Mouse (Mus musculus) kidney, embryonic 16.5 days (tissue): ENCODE measurements at regions not wholly inside any gene's neighbourhood (a gene's known extent, or its start where the extent isn't known, plus 50 kb on each side); places are given as distances from the start of the nearest gene placed in this dataset.

Experiments used
- ATAC-seq: fragments of 200-750 bp; cut with Nextera tagmentation; 2 replicates; pipeline ENCODE4 v1.8.0; 2017; ENCODE audit warnings: moderate TSS enrichment; ENCODE audit not compliant: low FRiP score, low TSS enrichment
- H3K27ac ChIP-seq: fragments of 300-500 bp; sonication (generic); 2 replicates; pipeline ENCODE4 v1.5.1; 2014; ENCODE audit warnings: low read length
- H3K27me3 ChIP-seq: fragments of 300-500 bp; sonication (generic); 2 replicates; pipeline ENCODE4 v1.6.1; 2014; ENCODE audit warnings: low read length, control low read depth, mixed read lengths; ENCODE audit not compliant: insufficient read depth
- H3K36me3 ChIP-seq: fragments of 300-500 bp; sonication (generic); 2 replicates; pipeline ENCODE4 v1.6.1; 2014; ENCODE audit warnings: low read length, control low read depth, mixed read lengths; ENCODE audit not compliant: insufficient read depth
- H3K4me1 ChIP-seq: fragments of 300-500 bp; sonication (generic); 2 replicates; pipeline ENCODE4 v1.6.1; 2014; ENCODE audit warnings: low read length, control low read depth, mixed read lengths; ENCODE audit not compliant: insufficient read depth
- H3K4me2 ChIP-seq: fragments of 300-500 bp; sonication (generic); replicated peaks from 2 replicates; pipeline ENCODE4 v1.6.1; 2014; ENCODE audit warnings: low read depth, low read length
- H3K4me3 ChIP-seq: fragments of 300-500 bp; sonication (generic); 2 replicates; pipeline ENCODE4 v1.5.1; 2014; ENCODE audit warnings: mild to moderate bottlenecking, low read length
- H3K9ac ChIP-seq: fragments of 300-500 bp; sonication (generic); replicated peaks from 2 replicates; pipeline ENCODE4 v1.6.1; 2014; ENCODE audit warnings: low read length
- H3K9me3 ChIP-seq: fragments of 300-500 bp; sonication (generic); 2 replicates; pipeline ENCODE4 v1.6.1; 2016; ENCODE audit warnings: low read length, control low read depth
- WGBS: fragments of 180-500 bp; shearing (Covaris S2); extraction: QIAGEN DNeasy Blood & Tissue Kit; methylation state at CpG from one replicate; pipeline ENCODE4 v1.1.7; 2014; 5-methylcytosine and 5-hydroxymethylcytosine counted together

DNA sequence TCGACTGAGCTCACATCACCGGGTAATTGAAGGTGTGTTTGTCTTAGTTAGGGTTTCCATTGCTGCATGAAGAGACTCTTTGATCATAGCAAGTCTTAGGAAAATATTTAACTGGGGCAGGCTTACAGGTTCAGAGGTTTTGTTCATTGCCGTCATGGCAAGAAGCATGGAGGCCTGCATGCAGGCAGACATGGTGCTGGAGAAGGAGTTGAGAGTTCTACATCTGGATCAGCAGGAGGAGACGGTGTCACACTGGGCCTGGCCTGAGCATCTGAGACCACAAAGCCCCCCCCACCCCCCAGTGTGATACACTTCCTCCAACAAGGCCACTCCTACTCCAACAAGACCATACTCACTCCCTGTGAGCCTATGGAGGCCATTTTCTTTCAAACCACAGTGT, 61.3 kb upstream of the Cyp1b1 start:
- H3K9me3 ChIP-seq, result peaks cover 7% of the 10 kb centered on the region; the same call in 1 of the 2 replicates
- H3K27ac ChIP-seq, result peak overlapping the region; percentile 56
- peak; percentile 53; the same call in 1 of the 2 replicates for ATAC-seq
- H3K27me3 ChIP-seq, result no peaks in the 10 kb centered on the region
- H3K4me3 ChIP-seq, result no peak overlapping the region
- WGBS, result 52% methylated on average over 4 of the region's 4 CpGs
- H3K36me3 ChIP-seq, result no peaks in the 10 kb centered on the region
- peaks cover 7% of the 10 kb centered on the region; the same call in 1 of the 2 replicates for H3K4me1 ChIP-seq
- no peak overlapping the region for H3K4me2 ChIP-seq
- H3K9ac ChIP-seq, result no peak overlapping the region

GRCm38 (mm10) chr17:79775216-79775615, 60.4 kb upstream of the Cyp1b1 start:
- Histone ChIP-seq H3K4me3 (no peak overlapping the region), H3K9ac (no peak overlapping the region), H3K4me2 (no peak overlapping the region), H3K9me3 (0 out of 2 replicates have a peak, but pooled peaks cover under 1% of the 10 kb centered on the region), H3K27ac (no peak overlapping the region), H3K4me1 (peaks cover 7% of the 10 kb centered on the region; the same call in 1 of the 2 replicates), H3K36me3 (no peaks in the 10 kb centered on the region), H3K27me3 (no peaks in the 10 kb centered on the region)
- WGBS, result 67% methylated on average over 6 of the region's 6 CpGs
- ATAC-seq, result no peak

- no peak overlapping the region for H3K27ac ChIP-seq
- no peaks in the 10 kb centered on the region for H3K9me3 ChIP-seq
- H3K4me1 ChIP-seq, result peaks cover 7% of the 10 kb centered on the region; the same call in 1 of the 2 replicates
- H3K4me3 ChIP-seq, result no peak overlapping the region
- no peaks in the 10 kb centered on the region for H3K36me3 ChIP-seq
- WGBS, result 21% methylated on average over 1 of the region's 1 CpGs
- no peak overlapping the region for H3K4me2 ChIP-seq
- no peak for ATAC-seq
- no peak overlapping the region for H3K9ac ChIP-seq
- no peaks in the 10 kb centered on the region for H3K27me3 ChIP-seq
Observed at GRCm38 (mm10) chr17:79774291-79774690, 59.4 kb upstream of the Cyp1b1 start.

GRCm38 (mm10) chr17:79772219-79772618, 57.4 kb upstream of the Cyp1b1 start:
- peak overlapping the region; percentile 24 for H3K4me2 ChIP-seq
- H3K36me3 ChIP-seq, result no peaks in the 10 kb centered on the region
- peak overlapping the region; percentile 3; the same call in 1 of the 2 replicates for H3K27ac ChIP-seq
- H3K27me3 ChIP-seq, result no peaks in the 10 kb centered on the region
- 68% methylated on average over 4 of the region's 4 CpGs for WGBS
- no peak overlapping the region for H3K4me3 ChIP-seq
- no peak for ATAC-seq
- peaks cover 7% of the 10 kb centered on the region; the same call in 1 of the 2 replicates for H3K4me1 ChIP-seq
- H3K9me3 ChIP-seq, result no peaks in the 10 kb centered on the region
- 0 out of 2 replicates have a peak overlapping the region, but pooled peaks have one; percentile 3 for H3K9ac ChIP-seq

DNA sequence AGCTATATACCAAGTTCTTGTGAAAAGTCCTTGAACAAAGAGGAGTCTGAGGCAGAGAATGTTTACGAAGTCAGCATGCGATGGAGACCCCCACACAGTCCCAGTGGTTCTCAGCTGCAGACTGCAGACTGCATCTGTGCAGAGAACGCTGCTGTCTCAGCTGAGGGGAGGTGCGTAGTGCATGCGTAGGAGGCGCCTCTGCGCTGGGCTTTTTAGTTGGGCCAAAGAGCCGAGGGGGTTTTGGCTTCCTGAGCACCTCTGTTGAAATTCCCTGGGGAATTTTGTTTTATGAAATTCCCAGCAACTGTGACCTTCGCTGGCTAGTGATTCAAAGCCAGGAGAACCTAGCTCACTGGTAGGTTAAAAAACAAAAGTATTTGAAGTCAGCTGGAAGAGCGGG, 56.9 kb upstream of the Cyp1b1 start:
- H3K27me3 ChIP-seq, result no peaks in the 10 kb centered on the region
- WGBS, result 19% methylated on average over 10 of the region's 10 CpGs
- H3K36me3 ChIP-seq, result no peaks in the 10 kb centered on the region
- peak overlapping the region; percentile 24 for H3K4me2 ChIP-seq
- H3K4me1 ChIP-seq, result peaks cover 7% of the 10 kb centered on the region; the same call in 1 of the 2 replicates
- H3K4me3 ChIP-seq, result no peak overlapping the region
- H3K9ac ChIP-seq, result 0 out of 2 replicates have a peak overlapping the region, but pooled peaks have one; percentile 3
- peak; percentile 85 for ATAC-seq
- H3K9me3 ChIP-seq, result no peaks in the 10 kb centered on the region
- peak overlapping the region; percentile 3; the same call in 1 of the 2 replicates for H3K27ac ChIP-seq

- H3K4me3 ChIP-seq, result no peak overlapping the region
- 76% methylated on average over 7 of the region's 7 CpGs for WGBS
- no peaks in the 10 kb centered on the region for H3K27me3 ChIP-seq
- H3K9me3 ChIP-seq, result no peaks in the 10 kb centered on the region
- no peak overlapping the region for H3K4me2 ChIP-seq
- no peak overlapping the region for H3K27ac ChIP-seq
- no peaks in the 10 kb centered on the region for H3K36me3 ChIP-seq
- H3K9ac ChIP-seq, result no peak overlapping the region
- 0 out of 2 replicates have a peak, but pooled peaks cover 7% of the 10 kb centered on the region for H3K4me1 ChIP-seq
- no peak for ATAC-seq
Observed at GRCm38 (mm10) chr17:79770911-79771310, 56.0 kb upstream of the Cyp1b1 start.

- Histone ChIP-seq H3K9ac (no peak overlapping the region), H3K27ac (no peak overlapping the region), H3K4me3 (no peak overlapping the region), H3K36me3 (no peaks in the 10 kb centered on the region), H3K4me1 (0 out of 2 replicates have a peak, but pooled peaks cover 11% of the 10 kb centered on the region), H3K9me3 (no peaks in the 10 kb centered on the region), H3K27me3 (no peaks in the 10 kb centered on the region), H3K4me2 (no peak overlapping the region)
- WGBS, result 60% methylated on average over 6 of the region's 6 CpGs
- no peak for ATAC-seq
Observed at GRCm38 (mm10) chr17:79769824-79770223, 55.0 kb upstream of the Cyp1b1 start.

GRCm38 (mm10) chr17:79768080-79768479, 53.2 kb upstream of the Cyp1b1 start:
- Histone ChIP-seq H3K4me2 (no peak overlapping the region), H3K36me3 (no peaks in the 10 kb centered on the region), H3K27ac (no peak overlapping the region), H3K4me3 (no peak overlapping the region), H3K9me3 (no peaks in the 10 kb centered on the region), H3K4me1 (0 out of 2 replicates have a peak, but pooled peaks cover 11% of the 10 kb centered on the region), H3K9ac (no peak overlapping the region), H3K27me3 (no peaks in the 10 kb centered on the region)
- ATAC-seq, result no peak
- WGBS, result 80% methylated on average over 2 of the region's 2 CpGs

DNA sequence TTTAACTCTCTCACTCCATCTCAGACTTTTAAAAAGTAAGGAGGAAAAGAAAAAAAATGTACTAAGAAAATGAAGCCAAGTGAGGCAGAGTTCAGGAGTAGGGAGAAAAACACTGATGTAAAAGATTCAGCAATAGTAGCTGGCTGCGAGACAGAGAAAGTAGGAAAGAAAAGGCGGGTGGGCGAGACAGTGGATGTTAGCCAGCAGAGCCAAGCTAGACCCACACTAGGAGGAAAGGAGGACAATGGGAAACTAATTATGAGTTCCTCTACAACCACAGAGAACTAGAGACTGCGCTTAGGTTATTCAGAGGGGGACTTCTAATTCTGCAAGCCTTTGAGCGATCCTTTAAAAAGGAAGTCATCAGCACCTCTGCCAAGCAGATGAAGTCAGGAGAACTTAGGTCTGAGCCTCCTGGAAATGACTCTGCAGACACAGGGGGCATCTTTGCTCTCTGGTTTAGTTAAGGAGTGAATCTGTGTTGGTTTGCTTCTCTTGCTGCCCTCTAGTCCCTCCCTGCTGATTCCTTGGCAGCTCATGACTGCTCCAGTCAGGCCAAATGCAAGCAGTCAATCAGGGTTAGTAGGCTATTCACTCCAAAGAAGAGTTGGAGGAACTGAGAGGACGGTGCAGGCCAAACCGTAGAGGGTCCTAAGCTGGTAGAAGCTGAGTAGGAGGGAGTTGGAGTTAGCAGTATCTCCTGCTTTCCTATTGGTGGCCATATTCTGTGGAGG, 50.4 kb upstream of the Cyp1b1 start:
- Histone ChIP-seq H3K27me3 (no peaks in the 10 kb centered on the region), H3K27ac (no peak overlapping the region), H3K4me3 (no peak overlapping the region), H3K36me3 (no peaks in the 10 kb centered on the region), H3K9ac (no peak overlapping the region), H3K4me2 (no peak overlapping the region), H3K4me1 (0 out of 2 replicates have a peak, but pooled peaks cover 4% of the 10 kb centered on the region), H3K9me3 (no peaks in the 10 kb centered on the region)
- 86% methylated on average over 7 of the region's 7 CpGs for WGBS
- ATAC-seq, result no peak
